Mouse (Mus musculus): ENCODE data around the gene Lsm12. TPM values are rescaled to one million over a fixed set of nuclear protein-coding genes. Genes with fewer than 3 reads are reported as not detected.

Gene Lsm12
- polyA plus RNA-seq, 1 experiment from 2014 or later: 79.9 TPM

- H3K27me3 ChIP-seq (replicated peaks; ENCODE audit: insufficient read depth, low read length): no peaks in the 10 kb centered on the region
- DNase-seq (ENCODE audit: low spot score): peak; percentile 33
- 42% methylated on average over 6 of the region's 6 CpGs for WGBS
These were observed 32.3 kb upstream of the Lsm12 start for GRCm38 (mm10) chr11:102217396-102217795.

GRCm38 (mm10) chr11:102216886-102217240 lies 31.8 kb upstream of the Lsm12 start:
- 20% methylated on average over 5 of the region's 5 CpGs for WGBS
- peak overlapping the region; percentile 88 for H3K27ac ChIP-seq (ENCODE audit: low read length)
- peaks cover 3% of the 10 kb centered on the region; the same call in 1 of the 2 replicates for H3K36me3 ChIP-seq (ENCODE audit: insufficient read depth, low read length)
- 0 out of 2 replicates have a peak overlapping the region, but pooled peaks have one; percentile 3 for H3K9ac ChIP-seq (replicated peaks; ENCODE audit: low read depth)
- H3K4me3 ChIP-seq (ENCODE audit: low read depth, low read length): peak overlapping the region; percentile 44
- ATAC-seq (peak; percentile 37), DNase-seq (ENCODE audit: low spot score) (no peak)
- no peaks in the 10 kb centered on the region for H3K9me3 ChIP-seq (ENCODE audit: low read length)
- peaks cover 63% of the 10 kb centered on the region for H3K4me1 ChIP-seq (ENCODE audit: insufficient read depth, low read depth, low read length)
- no peaks in the 10 kb centered on the region for H3K27me3 ChIP-seq (replicated peaks; ENCODE audit: insufficient read depth, low read length)
- TF ChIP-seq CTCF (IDR thresholded peaks at IDR 0.05) (no peak), EP300 (IDR thresholded peaks at IDR 0.05) (no peak)
- peak overlapping the region; percentile 74 for H3K4me2 ChIP-seq (replicated peaks; ENCODE audit: low read depth, low read length)

More at GRCm38 (mm10) chr11:102217396-102217795, 32.3 kb upstream of the Lsm12 start:
- Histone ChIP-seq H3K4me2 (replicated peaks; ENCODE audit: low read depth, low read length) (peak overlapping the region; percentile 74), H3K4me1 (ENCODE audit: insufficient read depth, low read depth, low read length) (peaks cover 59% of the 10 kb centered on the region), H3K27ac (ENCODE audit: low read length) (peak overlapping the region; percentile 88), H3K4me3 (ENCODE audit: low read depth, low read length) (peak overlapping the region; percentile 44), H3K36me3 (ENCODE audit: insufficient read depth, low read length) (peaks cover 6% of the 10 kb centered on the region; the same call in 1 of the 2 replicates), H3K9ac (replicated peaks; ENCODE audit: low read depth) (peak overlapping the region; percentile 30; the same call in 1 of the 2 replicates), H3K9me3 (ENCODE audit: low read length) (no peaks in the 10 kb centered on the region)
- TF ChIP-seq CTCF (IDR thresholded peaks at IDR 0.05) (no peak), EP300 (IDR thresholded peaks at IDR 0.05) (no peak)
- no peak for ATAC-seq

GRCm38 (mm10) chr11:102216056-102216885 lies 31.2 kb upstream of the Lsm12 start:
- 0 out of 2 replicates have a peak overlapping the region, but pooled peaks have one; percentile 3 for H3K9ac ChIP-seq (replicated peaks; ENCODE audit: low read depth)
- TF ChIP-seq EP300 (IDR thresholded peaks at IDR 0.05) (peak; percentile 91), CTCF (IDR thresholded peaks at IDR 0.05) (peak; percentile 9; the same call in 1 of the 2 replicates)
- H3K36me3 ChIP-seq (ENCODE audit: insufficient read depth, low read length): no peaks in the 10 kb centered on the region
- H3K4me2 ChIP-seq (replicated peaks; ENCODE audit: low read depth, low read length): peak overlapping the region; percentile 74
- H3K4me3 ChIP-seq (ENCODE audit: low read depth, low read length): peak overlapping the region; percentile 44; the same call in 1 of the 2 replicates
- H3K27me3 ChIP-seq (replicated peaks; ENCODE audit: insufficient read depth, low read length): no peaks in the 10 kb centered on the region
- peaks cover 69% of the 10 kb centered on the region for H3K4me1 ChIP-seq (ENCODE audit: insufficient read depth, low read depth, low read length)
- peak; percentile 88 for ATAC-seq
- no peaks in the 10 kb centered on the region for H3K9me3 ChIP-seq (ENCODE audit: low read length)
- peak; percentile 96 for DNase-seq (ENCODE audit: low spot score)
- 9% methylated on average over 11 of the region's 12 CpGs for WGBS
- peak overlapping the region; percentile 88 for H3K27ac ChIP-seq (ENCODE audit: low read length)

GRCm38 (mm10) chr11:102215511-102215910 lies 30.4 kb upstream of the Lsm12 start:
- H3K4me2 ChIP-seq (replicated peaks; ENCODE audit: low read depth, low read length): peak overlapping the region; percentile 33
- ATAC-seq (no peak), DNase-seq (ENCODE audit: low spot score) (no peak)
- H3K9me3 ChIP-seq (ENCODE audit: low read length): no peaks in the 10 kb centered on the region
- TF ChIP-seq EP300 (IDR thresholded peaks at IDR 0.05) (no peak), CTCF (IDR thresholded peaks at IDR 0.05) (no peak)
- no peaks in the 10 kb centered on the region for H3K36me3 ChIP-seq (ENCODE audit: insufficient read depth, low read length)
- H3K9ac ChIP-seq (replicated peaks; ENCODE audit: low read depth): no peak overlapping the region
- no peaks in the 10 kb centered on the region for H3K27me3 ChIP-seq (replicated peaks; ENCODE audit: insufficient read depth, low read length)
- no peak overlapping the region for H3K4me3 ChIP-seq (ENCODE audit: low read depth, low read length)
- 50% methylated on average over 11 of the region's 11 CpGs for WGBS
- peak overlapping the region; percentile 80 for H3K27ac ChIP-seq (ENCODE audit: low read length)
- H3K4me1 ChIP-seq (ENCODE audit: insufficient read depth, low read depth, low read length): peaks cover 69% of the 10 kb centered on the region

- Histone ChIP-seq H3K4me3 (ENCODE audit: low read depth, low read length) (no peak overlapping the region), H3K4me1 (ENCODE audit: insufficient read depth, low read depth, low read length) (peaks cover 60% of the 10 kb centered on the region), H3K27me3 (replicated peaks; ENCODE audit: insufficient read depth, low read length) (no peaks in the 10 kb centered on the region), H3K9me3 (ENCODE audit: low read length) (no peaks in the 10 kb centered on the region), H3K36me3 (ENCODE audit: insufficient read depth, low read length) (no peaks in the 10 kb centered on the region), H3K27ac (ENCODE audit: low read length) (peak overlapping the region; percentile 47), H3K9ac (replicated peaks; ENCODE audit: low read depth) (no peak overlapping the region), H3K4me2 (replicated peaks; ENCODE audit: low read depth, low read length) (no peak overlapping the region; the same call in 1 of the 2 replicates)
- no peak for TF ChIP-seq CTCF (IDR thresholded peaks at IDR 0.05)
- no peak for TF ChIP-seq EP300 (IDR thresholded peaks at IDR 0.05)
- ATAC-seq: no peak
- peak; percentile 19 for DNase-seq (ENCODE audit: low spot score)
- WGBS: 34% methylated on average over 10 of the region's 10 CpGs
These were observed 29.5 kb upstream of the Lsm12 start for GRCm38 (mm10) chr11:102214430-102215156.

- WGBS: 30% methylated on average over 18 of the region's 18 CpGs
- DNase-seq (ENCODE audit: low spot score) (no peak), ATAC-seq (no peak)
- Histone ChIP-seq H3K4me1 (ENCODE audit: insufficient read depth, low read depth, low read length) (peaks cover 44% of the 10 kb centered on the region), H3K27ac (ENCODE audit: low read length) (no peak overlapping the region), H3K9me3 (ENCODE audit: low read length) (no peaks in the 10 kb centered on the region), H3K36me3 (ENCODE audit: insufficient read depth, low read length) (no peaks in the 10 kb centered on the region), H3K27me3 (replicated peaks; ENCODE audit: insufficient read depth, low read length) (no peaks in the 10 kb centered on the region), H3K4me2 (replicated peaks; ENCODE audit: low read depth, low read length) (no peak overlapping the region), H3K9ac (replicated peaks; ENCODE audit: low read depth) (no peak overlapping the region), H3K4me3 (ENCODE audit: low read depth, low read length) (no peak overlapping the region)
- TF ChIP-seq CTCF (IDR thresholded peaks at IDR 0.05): no peak
- no peak for TF ChIP-seq EP300 (IDR thresholded peaks at IDR 0.05)
These were observed 26.8 kb upstream of the Lsm12 start for GRCm38 (mm10) chr11:102211936-102212341.

Measured in lung, postnatal 0 days (tissue).